Mouse (Mus musculus) CH12.LX (cell line): ENCODE measurements around the gene Acss1. TPM values are rescaled to one million over a fixed set of nuclear protein-coding genes. Genes with fewer than 3 reads are reported as not detected.

ENCODE experiments used
- DNase-seq: peaks from one replicate; pipeline ENCODE4 v3.0.0-alpha.2; 2013; ENCODE audit errors: extremely low read depth
- H3K27ac ChIP-seq: 2 replicates; pipeline ENCODE4 v1.5.1; 2012; ENCODE audit warnings: low read depth, mild to moderate bottlenecking, control low read depth, moderate library complexity; ENCODE audit not compliant: insufficient read depth
- H3K27me3 ChIP-seq: replicated peaks from 2 replicates; pipeline ENCODE3; 2012; ENCODE audit warnings: inconsistent platforms
- H3K36me3 ChIP-seq, 2 experiments: replicated peaks in 1 of 2; 2 replicates each; pipeline versions ENCODE3 to v1.6.1; 2012; ENCODE audit warnings: inconsistent platforms in 1 of 2, low read length in 1 of 2, mild to moderate bottlenecking in 1 of 2, mixed read lengths in 1 of 2, moderate library complexity in 1 of 2; ENCODE audit not compliant: control insufficient read depth in 1 of 2, insufficient read depth in 1 of 2
- H3K4me1 ChIP-seq, 2 experiments: 2 replicates each; pipeline ENCODE4 v1.6.1; 2012; ENCODE audit warnings: inconsistent platforms in 1 of 2, moderate library complexity in 1 of 2; ENCODE audit not compliant: insufficient read depth in 2 of 2, control insufficient read depth in 1 of 2
- H3K4me2 ChIP-seq: 2 replicates; pipeline ENCODE4 v1.6.1; 2012; ENCODE audit warnings: low read depth, mild to moderate bottlenecking, control low read depth; ENCODE audit not compliant: poor library complexity, insufficient read depth, severe bottlenecking
- H3K4me3 ChIP-seq, 3 experiments: fragments of 150-350 bp in 1 of 3; sonication (generic) in 1 of 3; replicated peaks in 1 of 3; 2 replicates each; pipeline versions ENCODE3 to v1.5.1; 2011 to 2012; ENCODE audit warnings: low read depth in 2 of 3, low read length in 2 of 3, mild to moderate bottlenecking in 2 of 3, moderate library complexity in 2 of 3, control low read depth in 1 of 3, improper control_type of control experiment in 1 of 3, inconsistent platforms in 1 of 3, mixed read lengths in 1 of 3; ENCODE audit not compliant: poor library complexity in 1 of 3
- H3K79me2 ChIP-seq: replicated peaks from 2 replicates; pipeline ENCODE4 v1.6.1; 2012; ENCODE audit warnings: mild to moderate bottlenecking, moderate library complexity; ENCODE audit not compliant: control insufficient read depth, poor library complexity, insufficient read depth, severe bottlenecking; ENCODE audit errors: extremely low read depth
- H3K9ac ChIP-seq: 2 replicates; pipeline ENCODE4 v1.6.1; 2012; ENCODE audit warnings: low read depth, mild to moderate bottlenecking, control low read depth, moderate library complexity; ENCODE audit not compliant: insufficient read depth
- H3K9me3 ChIP-seq: replicated peaks from 2 replicates; pipeline ENCODE3; 2012; ENCODE audit warnings: low read length, inconsistent platforms, mixed read lengths
- BHLHE40 ChIP-seq: IDR thresholded peaks from 2 replicates; pipeline ENCODE4 v1.6.1; 2011; ENCODE audit warnings: mild to moderate bottlenecking, low read depth, low read length, improper control_type of control experiment
- ELF1 ChIP-seq: IDR thresholded peaks from 2 replicates; pipeline ENCODE4 v1.6.1; 2014; ENCODE audit warnings: low read depth, mild to moderate bottlenecking, inconsistent platforms, low read length, improper control_type of control experiment
- EP300 ChIP-seq: IDR thresholded peaks from 2 replicates; pipeline ENCODE4 v1.6.1; 2011; ENCODE audit warnings: low read length, improper control_type of control experiment
- ETS1 ChIP-seq: conservative IDR thresholded peaks from 2 replicates; pipeline ENCODE4 v1.6.1; 2012; ENCODE audit warnings: low read depth, mild to moderate bottlenecking, inconsistent platforms, low read length, improper control_type of control experiment, moderate library complexity
- HCFC1 ChIP-seq: IDR thresholded peaks from 2 replicates; pipeline ENCODE4 v1.6.1; 2012; ENCODE audit warnings: low read depth, mild to moderate bottlenecking, inconsistent platforms, low read length, improper control_type of control experiment
- JUND ChIP-seq: conservative IDR thresholded peaks from 2 replicates; pipeline ENCODE4 v1.6.1; 2011; ENCODE audit warnings: low read depth, low read length, improper control_type of control experiment
- MAFK ChIP-seq: IDR thresholded peaks from 2 replicates; pipeline ENCODE4 v1.6.1; 2011; ENCODE audit warnings: low read length, improper control_type of control experiment; ENCODE audit not compliant: insufficient replicate concordance
- MAX ChIP-seq: IDR thresholded peaks from 2 replicates; pipeline ENCODE4 v1.6.1; 2011; ENCODE audit warnings: low read length, improper control_type of control experiment
- MAZ ChIP-seq: IDR thresholded peaks from 2 replicates; pipeline ENCODE4 v1.6.1; 2012; ENCODE audit warnings: low read depth, mild to moderate bottlenecking, inconsistent platforms, low read length, improper control_type of control experiment, moderate library complexity
- MXI1 ChIP-seq: IDR thresholded peaks from 2 replicates; pipeline ENCODE4 v1.6.1; 2011; ENCODE audit warnings: mild to moderate bottlenecking, low read depth, low read length, improper control_type of control experiment
- MYC ChIP-seq: IDR thresholded peaks from 2 replicates; pipeline ENCODE4 v1.6.1; 2011; ENCODE audit warnings: low read depth, mild to moderate bottlenecking, improper control_type of control experiment, low read length
- NELFE ChIP-seq: IDR thresholded peaks from 2 replicates; pipeline ENCODE4 v1.6.1; 2011; ENCODE audit warnings: low read depth, low read length, improper control_type of control experiment
- PAX5 ChIP-seq: IDR thresholded peaks from 2 replicates; pipeline ENCODE4 v1.6.1; 2012; ENCODE audit warnings: low read length, inconsistent platforms, mixed read lengths
- RAD21 ChIP-seq: IDR thresholded peaks from 2 replicates; pipeline ENCODE4 v1.6.1; 2011; ENCODE audit warnings: low read depth, mild to moderate bottlenecking, low read length, improper control_type of control experiment, moderate library complexity
- SIN3A ChIP-seq: IDR thresholded peaks from 2 replicates; pipeline ENCODE4 v1.6.1; 2012; ENCODE audit warnings: low read length, improper control_type of control experiment, inconsistent platforms
- SMC3 ChIP-seq: IDR thresholded peaks from 2 replicates; pipeline ENCODE4 v1.6.1; 2011; ENCODE audit warnings: low read depth, low read length, improper control_type of control experiment
- TCF12 ChIP-seq: IDR thresholded peaks from 2 replicates; pipeline ENCODE4 v1.6.1; 2014; ENCODE audit warnings: low read depth, mild to moderate bottlenecking, inconsistent platforms, low read length, improper control_type of control experiment
- USF1 ChIP-seq: IDR thresholded peaks from 2 replicates; pipeline ENCODE4 v1.6.1; 2014; ENCODE audit warnings: low read depth, mild to moderate bottlenecking, inconsistent platforms, low read length, improper control_type of control experiment
- ZNF384 ChIP-seq: IDR thresholded peaks from 2 replicates; pipeline ENCODE4 v1.6.1; 2012; ENCODE audit warnings: low read depth, low read length, improper control_type of control experiment, inconsistent platforms
- dilution Hi-C: fragments of 300-500 bp; cut with MboI; formaldehyde crosslinking; loops from 2 replicates; pipeline ENCODE4 v1.14.3; 2020; ENCODE audit warnings: low sequenced_read_pairs; ENCODE audit not compliant: extremely low pct_unique_long_range_greater_than_20kb, extremely low pct_ligation_motif_present
- in situ Hi-C: fragments of 300-500 bp; cut with MboI; formaldehyde crosslinking; loops from 3 replicates; pipeline ENCODE4 v1.14.3; 2019; ENCODE audit warnings: low sequenced_read_pairs, low pct_ligation_motif_present, low pct_unique_long_range_greater_than_20kb, mixed read lengths
- polyA plus RNA-seq: library from polyadenylated mRNA; unstranded; fragments of >175 nt; gene quantifications from 2 replicates; pipeline ENCODE4 v1.2.1, GENCODE M21; 2012; ENCODE audit warnings: low read depth; ENCODE audit not compliant: insufficient read length
- total RNA-seq, 2 experiments: library from RNA; depleted of rRNA; stranded (reverse); fragments of 300-350 nt in 1 of 2; fragments of >200 nt in 1 of 2; gene quantifications; 2 replicates each; pipeline ENCODE4 v1.2.3; 2012 to 2014

Gene Acss1
- total and polyA plus RNA-seq, 3 experiments: 0.39 to 1.7 (median 0.76) TPM

GRCm38 (mm10) chr2:150648300-150648895, 19.9 kb downstream of the Acss1 start:
- H3K36me3 ChIP-seq: no peaks in the 10 kb centered on the region

DNA sequence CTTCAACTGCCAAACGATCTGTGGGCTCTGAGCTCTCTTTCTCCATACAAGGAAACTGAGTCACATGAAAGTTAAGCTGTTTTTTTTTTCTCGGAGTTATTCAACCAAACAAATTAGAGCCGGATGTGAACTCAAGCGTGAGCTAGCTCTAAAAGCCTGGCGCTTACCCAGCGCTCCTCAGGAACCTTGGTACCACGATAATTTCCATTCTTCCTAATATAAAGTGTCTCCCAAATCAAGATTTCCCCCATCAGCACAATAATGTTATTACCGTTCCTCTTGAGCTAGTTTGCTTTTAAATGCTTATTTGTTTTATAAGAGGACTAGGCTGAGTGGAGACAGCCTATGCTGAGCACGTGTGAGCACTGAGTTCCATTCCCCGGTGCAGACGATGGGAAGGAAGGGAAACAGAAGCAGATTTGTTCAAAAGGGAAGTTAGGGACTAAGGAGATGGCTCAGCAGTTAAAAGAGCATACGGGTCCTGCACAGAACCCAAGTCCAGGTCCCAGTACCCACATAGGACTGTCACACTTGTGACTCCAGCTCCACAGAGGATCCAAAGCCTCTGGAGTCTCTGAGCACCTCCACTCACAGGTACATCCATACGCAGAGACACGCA, 20.5 kb downstream of the Acss1 start:
- Histone ChIP-seq H3K4me2 (no peak overlapping the region), H3K9ac (no peak overlapping the region), H3K4me3 (no peak overlapping the region), H3K9me3 (no peaks in the 10 kb centered on the region), H3K79me2 (no peaks in the 10 kb centered on the region), H3K4me1 (peaks cover 0 to 4% of the 10 kb centered on the region in 2 experiments; a peak in 1 of 4 replicates), H3K27me3 (no peaks in the 10 kb centered on the region), H3K36me3 (no peaks in the 10 kb centered on the region), H3K27ac (no peak overlapping the region)
- TF ChIP-seq USF1 (no peak), HCFC1 (no peak), SIN3A (no peak), PAX5 (no peak)
- DNase-seq: no peak
- in situ Hi-C loops (no loop called here), dilution Hi-C loops (no loop called here)

More at GRCm38 (mm10) chr2:150648300-150648895, 19.9 kb downstream of the Acss1 start:
- no peaks in the 10 kb centered on the region for H3K27me3 ChIP-seq
- TF ChIP-seq MAX (no peak), MAZ (no peak), RAD21 (no peak), JUND (no peak), USF1 (no peak), SMC3 (no peak), BHLHE40 (no peak), ETS1 (no peak), MAFK (no peak), ZNF384 (no peak), MXI1 (no peak), ELF1 (no peak), TCF12 (no peak), PAX5 (no peak), SIN3A (no peak), EP300 (no peak), NELFE (no peak), MYC (no peak)
- TF ChIP-seq, all 38 proteins: peak for 0
- Histone ChIP-seq H3K4me3 (no peak overlapping the region), H3K9ac (no peak overlapping the region), H3K4me1 (peaks cover 0 to 4% of the 10 kb centered on the region in 2 experiments; a peak in 1 of 4 replicates), H3K27ac (no peak overlapping the region), H3K9me3 (no peaks in the 10 kb centered on the region), H3K79me2 (no peaks in the 10 kb centered on the region), H3K4me2 (no peak overlapping the region)
- dilution Hi-C loops (no loop called here), in situ Hi-C loops (no loop called here)
- no peak for DNase-seq
